Mouse (Mus musculus) lung, postnatal 0 days (tissue): ENCODE measurements around the gene Polr2e. TPM values are rescaled to one million over a fixed set of nuclear protein-coding genes. Genes with fewer than 3 reads are reported as not detected.

Experiments used
- ATAC-seq: fragments of 200-750 bp; cut with Nextera tagmentation; 2 replicates; pipeline ENCODE4 v1.8.0; 2017; ENCODE audit warnings: moderate library complexity
- DNase-seq: peaks from one replicate; pipeline ENCODE4 v3.0.0-alpha.2; 2016; ENCODE audit warnings: low spot score
- H3K27ac ChIP-seq: fragments of 300-500 bp; sonication (generic); 2 replicates; pipeline ENCODE4 v1.5.1; 2014; ENCODE audit warnings: antibody characterized with exemption, mild to moderate bottlenecking, low read length, mixed read lengths
- H3K27me3 ChIP-seq: fragments of 300-500 bp; sonication (generic); replicated peaks from 2 replicates; pipeline ENCODE4 v1.6.1; 2014; ENCODE audit warnings: low read length, mixed read lengths; ENCODE audit not compliant: insufficient read depth
- H3K36me3 ChIP-seq: fragments of 300-500 bp; sonication (generic); 2 replicates; pipeline ENCODE4 v1.6.1; 2014; ENCODE audit warnings: low read length, mixed read lengths; ENCODE audit not compliant: insufficient read depth
- H3K4me1 ChIP-seq: fragments of 300-500 bp; sonication (generic); 2 replicates; pipeline ENCODE4 v1.6.1; 2014; ENCODE audit warnings: antibody characterized with exemption, low read depth, low read length, mixed read lengths; ENCODE audit not compliant: insufficient read depth
- H3K4me2 ChIP-seq: fragments of 300-500 bp; sonication (generic); replicated peaks from 2 replicates; pipeline ENCODE4 v1.6.1; 2014; ENCODE audit warnings: low read depth, mild to moderate bottlenecking, low read length, moderate library complexity, mixed read lengths
- H3K4me3 ChIP-seq: fragments of 300-500 bp; sonication (generic); 2 replicates; pipeline ENCODE4 v1.5.1; 2014; ENCODE audit warnings: low read depth, low read length
- H3K9ac ChIP-seq: fragments of 300-500 bp; sonication (generic); replicated peaks from 2 replicates; pipeline ENCODE4 v1.6.1; 2014; ENCODE audit warnings: low read depth, mild to moderate bottlenecking
- H3K9me3 ChIP-seq: fragments of 300-500 bp; sonication (generic); 2 replicates; pipeline ENCODE4 v1.6.1; 2016; ENCODE audit warnings: low read length, mixed read lengths
- CTCF ChIP-seq: IDR thresholded peaks from 2 replicates; pipeline ENCODE4 v1.5.1; 2016; ENCODE audit warnings: antibody characterized with exemption, mild to moderate bottlenecking
- EP300 ChIP-seq: IDR thresholded peaks from 2 replicates; pipeline ENCODE4 v1.6.1; 2016; ENCODE audit warnings: antibody characterized with exemption, mild to moderate bottlenecking, control low read depth
- WGBS: fragments of 180-500 bp; shearing (Covaris S2); extraction: QIAGEN DNeasy Blood & Tissue Kit; methylation state at CpG from one replicate; pipeline ENCODE4 v1.1.7; 2014; 5-methylcytosine and 5-hydroxymethylcytosine counted together
- polyA plus RNA-seq: library from polyadenylated mRNA; unstranded; fragments of >200 nt; fragmentation: Nextera tagmentation; extraction: Ambion mirVana; gene quantifications from 2 replicates; pipeline ENCODE4 v1.2.1, GENCODE M21; 2015

Polr2e gene
- polyA plus RNA-seq, 1 experiment from 2014 or later: 202 TPM

- Histone ChIP-seq H3K27ac (no peak overlapping the region), H3K36me3 (peaks cover 43% of the 10 kb centered on the region), H3K9ac (no peak overlapping the region), H3K4me3 (no peak overlapping the region), H3K9me3 (no peaks in the 10 kb centered on the region), H3K27me3 (no peaks in the 10 kb centered on the region), H3K4me1 (peaks cover 12% of the 10 kb centered on the region; the same call in 1 of the 2 replicates), H3K4me2 (no peak overlapping the region)
- no peak for TF ChIP-seq EP300
- TF ChIP-seq CTCF: no peak
- ATAC-seq (no peak), DNase-seq (peak; percentile 57)
- 64% methylated on average over 15 of the region's 16 CpGs for WGBS
Measured at GRCm38 (mm10) chr10:79994397-79995115, 45.0 kb downstream of the Polr2e start.

- no peak for TF ChIP-seq EP300
- peak; percentile 60 for TF ChIP-seq CTCF
- H3K9ac ChIP-seq: no peak overlapping the region
- H3K36me3 ChIP-seq: peaks cover 43% of the 10 kb centered on the region
- no peak for ATAC-seq
- H3K27me3 ChIP-seq: no peaks in the 10 kb centered on the region
- peaks cover 12% of the 10 kb centered on the region; the same call in 1 of the 2 replicates for H3K4me1 ChIP-seq
- no peak overlapping the region for H3K4me3 ChIP-seq
- WGBS: 89% methylated on average over 6 of the region's 6 CpGs
- DNase-seq: no peak
- no peaks in the 10 kb centered on the region for H3K9me3 ChIP-seq
- H3K27ac ChIP-seq: no peak overlapping the region
- peak overlapping the region; percentile 82; the same call in 1 of the 2 replicates for H3K4me2 ChIP-seq
Measured at GRCm38 (mm10) chr10:79991548-79991947, 48.0 kb downstream of the Polr2e start.

- ATAC-seq (no peak), DNase-seq (no peak)
- peaks cover 43% of the 10 kb centered on the region for H3K36me3 ChIP-seq
- H3K9ac ChIP-seq: no peak overlapping the region
- H3K4me2 ChIP-seq: peak overlapping the region; percentile 82
- H3K4me1 ChIP-seq: peaks cover 16% of the 10 kb centered on the region; the same call in 1 of the 2 replicates
- no peak overlapping the region for H3K27ac ChIP-seq
- no peaks in the 10 kb centered on the region for H3K9me3 ChIP-seq
- no peaks in the 10 kb centered on the region for H3K27me3 ChIP-seq
- 64% methylated on average over 12 of the region's 12 CpGs for WGBS
- TF ChIP-seq EP300: no peak
- TF ChIP-seq CTCF: no peak
- H3K4me3 ChIP-seq: no peak overlapping the region
Measured at GRCm38 (mm10) chr10:79991099-79991498, 48.5 kb downstream of the Polr2e start.

GRCm38 (mm10) chr10:79989870-79990269, 49.7 kb downstream of the Polr2e start:
- peak; percentile 52 for ATAC-seq
- 0 out of 2 replicates have a peak, but pooled peaks have one; percentile 8 for TF ChIP-seq CTCF
- 0 out of 2 replicates have a peak, but pooled peaks have one; percentile 9 for TF ChIP-seq EP300
- Histone ChIP-seq H3K9ac (peak overlapping the region; percentile 95), H3K9me3 (no peaks in the 10 kb centered on the region), H3K4me3 (peak overlapping the region; percentile 82), H3K36me3 (peaks cover 37% of the 10 kb centered on the region), H3K4me2 (peak overlapping the region; percentile 82), H3K27ac (peak overlapping the region; percentile 99), H3K27me3 (no peaks in the 10 kb centered on the region), H3K4me1 (peaks cover 21% of the 10 kb centered on the region; the same call in 1 of the 2 replicates)
- peak; percentile 90 for DNase-seq
- 22% methylated on average over 13 of the region's 15 CpGs for WGBS

- Histone ChIP-seq H3K27ac (peak overlapping the region; percentile 99), H3K4me1 (peaks cover 21% of the 10 kb centered on the region; the same call in 1 of the 2 replicates), H3K9me3 (no peaks in the 10 kb centered on the region), H3K27me3 (no peaks in the 10 kb centered on the region), H3K4me2 (peak overlapping the region; percentile 82), H3K36me3 (peaks cover 31% of the 10 kb centered on the region), H3K9ac (peak overlapping the region; percentile 95), H3K4me3 (peak overlapping the region; percentile 82)
- TF ChIP-seq EP300 (no peak), CTCF (no peak)
- DNase-seq (no peak), ATAC-seq (no peak)
- 21% methylated on average over 7 of the region's 8 CpGs for WGBS
Measured at GRCm38 (mm10) chr10:79989272-79989786, 50.3 kb downstream of the Polr2e start.

- Histone ChIP-seq H3K36me3 (peaks cover 27% of the 10 kb centered on the region), H3K27me3 (no peaks in the 10 kb centered on the region), H3K9ac (peak within 1 kb of the TSS; percentile 95), H3K4me2 (peak within 1 kb of the TSS; percentile 82), H3K27ac (peak within 1 kb of the TSS; percentile 99), H3K4me1 (peaks cover 21% of the 10 kb centered on the region; the same call in 1 of the 2 replicates), H3K4me3 (peak within 1 kb of the TSS; percentile 82), H3K9me3 (no peaks in the 10 kb centered on the region)
- peak; percentile 76; the same call in 1 of the 2 replicates for TF ChIP-seq EP300
- no peak for TF ChIP-seq CTCF
- DNase-seq (peak; percentile 87), ATAC-seq (peak; percentile 13)
- WGBS: under 1% methylated on average over 51 of the region's 59 CpGs
Measured at GRCm38 (mm10) chr10:79988506-79989271, 50.9 kb downstream of the Polr2e start, which contains the start of gene Cnn2. Gene Cnn2 (plus strand): TSS chr10:79988584.
